Mouse (Mus musculus): Measurements from ENCODE around the gene Pi16. TPM values are rescaled to one million over a fixed set of nuclear protein-coding genes. Genes with fewer than 3 reads are reported as not detected.

Gene Pi16
- polyA plus RNA-seq, 1 experiment from 2014 or later = 0.36 TPM

DNA sequence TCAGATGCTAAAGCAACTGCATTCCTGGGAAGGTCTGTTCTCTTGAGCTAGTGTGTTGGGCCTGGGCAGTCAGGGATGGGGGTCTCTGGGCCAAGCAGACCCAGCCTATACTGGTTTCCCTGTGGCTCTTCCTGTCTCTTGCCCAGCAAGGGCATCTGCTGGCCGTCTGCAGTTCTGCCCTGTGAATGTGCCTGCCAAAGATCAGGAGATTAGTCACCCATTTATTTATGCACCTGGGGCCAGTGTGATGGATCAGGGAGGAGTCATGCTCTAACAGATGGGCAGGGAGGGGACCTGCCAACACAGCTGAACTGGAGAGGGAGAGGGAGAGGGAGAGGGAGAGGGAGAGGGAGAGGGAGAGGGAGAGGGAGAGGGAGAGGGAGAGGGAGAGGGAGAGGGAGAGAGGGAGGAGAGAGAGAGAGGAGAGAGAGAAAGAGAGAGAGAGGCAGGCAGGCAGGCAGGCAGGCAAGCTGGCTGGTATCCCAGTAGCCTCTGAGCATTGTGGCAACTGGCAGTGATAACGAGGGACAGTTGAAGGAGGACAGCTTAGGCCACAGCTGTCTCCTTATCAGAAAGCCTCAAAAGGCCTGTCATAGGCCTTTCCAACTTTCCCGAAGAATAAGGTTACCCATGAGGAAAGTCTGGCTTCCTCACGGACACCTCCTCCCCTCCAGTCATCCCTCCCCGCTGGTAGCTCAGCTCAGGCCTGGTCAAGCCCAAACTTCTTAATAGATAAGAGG is 13.4 kb downstream of the Pi16 start:
- H3K9me3 ChIP-seq (ENCODE audit: control insufficient read depth, low read length) = no peaks in the 10 kb centered on the region
- peaks cover 16% of the 10 kb centered on the region for H3K36me3 ChIP-seq (ENCODE audit: control insufficient read depth, insufficient read depth, low read length)
- no peak overlapping the region for H3K4me2 ChIP-seq (ENCODE audit: low read depth)
- no peak for ATAC-seq (ENCODE audit: insufficient read depth, low FRiP score, low TSS enrichment)
- H3K4me1 ChIP-seq (ENCODE audit: control insufficient read depth, insufficient read depth, low read length) = peaks cover 16% of the 10 kb centered on the region
- H3K9ac ChIP-seq (ENCODE audit: low read length) = no peak overlapping the region
- 0 out of 2 replicates have a peak, but pooled peaks cover 3% of the 10 kb centered on the region for H3K27me3 ChIP-seq (ENCODE audit: control insufficient read depth, insufficient read depth, low read length)
- DNase-seq (ENCODE audit: low spot score) = no peak
- H3K27ac ChIP-seq (ENCODE audit: low read depth, low read length) = no peak overlapping the region
- WGBS = 46% methylated on average over 5 of the region's 5 CpGs
- no peak overlapping the region for H3K4me3 ChIP-seq (ENCODE audit: low read depth, low read length)

DNA sequence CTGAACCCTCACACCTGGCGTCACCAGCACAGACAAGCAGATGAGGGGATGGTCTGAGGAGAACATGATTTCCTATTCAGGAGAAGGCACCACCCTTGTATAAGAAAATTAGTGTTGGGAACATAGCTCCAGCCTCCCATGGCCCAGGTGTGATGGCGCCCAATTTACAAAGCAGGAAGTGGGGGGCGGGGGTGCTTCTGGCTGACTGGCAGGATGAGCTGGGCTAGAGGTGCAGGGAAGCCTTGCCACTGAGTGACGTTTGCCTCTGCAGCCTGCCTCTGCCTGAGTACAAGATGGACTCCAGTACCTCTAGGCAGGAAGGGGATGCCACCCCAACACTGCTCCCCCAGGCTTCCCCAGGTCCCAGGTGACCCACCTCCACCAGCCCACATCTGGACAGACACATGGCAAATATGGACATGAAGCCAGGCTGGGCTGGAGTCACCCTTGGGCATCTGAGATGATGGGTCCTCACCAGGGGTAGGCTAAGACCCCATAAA is 14.8 kb downstream of the Pi16 start:
- Histone ChIP-seq H3K27me3 (ENCODE audit: control insufficient read depth, insufficient read depth, low read length) (no peaks in the 10 kb centered on the region), H3K36me3 (ENCODE audit: control insufficient read depth, insufficient read depth, low read length) (peaks cover 22% of the 10 kb centered on the region), H3K27ac (ENCODE audit: low read depth, low read length) (no peak overlapping the region), H3K4me1 (ENCODE audit: control insufficient read depth, insufficient read depth, low read length) (peaks cover 4% of the 10 kb centered on the region), H3K4me3 (ENCODE audit: low read depth, low read length) (no peak overlapping the region), H3K4me2 (ENCODE audit: low read depth) (no peak overlapping the region), H3K9ac (ENCODE audit: low read length) (no peak overlapping the region), H3K9me3 (ENCODE audit: control insufficient read depth, low read length) (no peaks in the 10 kb centered on the region)
- ATAC-seq (ENCODE audit: insufficient read depth, low FRiP score, low TSS enrichment) (no peak), DNase-seq (ENCODE audit: low spot score) (no peak)
- WGBS = 82% methylated on average over 4 of the region's 4 CpGs

DNA sequence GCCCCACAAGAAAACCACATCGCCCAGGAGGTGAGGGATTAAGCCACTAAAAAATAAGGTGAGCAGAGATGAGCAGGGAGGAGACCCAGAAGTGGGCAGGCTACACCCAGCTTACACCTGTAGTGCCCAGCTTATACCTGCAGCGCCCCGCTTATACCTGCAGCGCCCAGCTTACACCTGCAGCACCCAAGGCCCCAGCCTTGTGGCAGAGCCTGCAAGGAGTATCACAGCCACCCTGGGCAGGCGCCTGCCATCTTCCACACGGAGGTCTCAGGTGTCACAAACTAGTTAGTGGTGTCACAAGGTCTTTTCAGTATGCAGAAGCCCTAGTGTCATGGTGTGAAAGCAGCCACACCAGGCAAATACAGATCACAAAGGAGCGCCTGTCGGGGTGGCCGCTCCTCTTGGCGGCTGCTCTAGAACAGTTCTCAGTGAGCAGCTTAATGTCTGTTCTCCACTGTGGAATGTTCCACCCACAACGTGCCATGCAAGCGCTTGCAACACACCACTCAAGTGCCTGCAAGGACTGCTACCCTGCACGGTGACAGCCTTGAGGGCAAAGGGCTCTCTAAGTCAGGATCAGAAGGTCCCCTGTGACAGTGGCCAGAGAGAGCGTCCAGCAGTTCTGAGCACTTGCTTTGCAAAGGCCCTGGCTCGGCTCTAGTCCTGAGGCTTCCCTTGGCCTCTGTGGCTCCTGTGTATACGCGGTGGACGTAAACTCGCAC is 18.9 kb downstream of the Pi16 start:
- Histone ChIP-seq H3K36me3 (ENCODE audit: control insufficient read depth, insufficient read depth, low read length) (peaks cover 36% of the 10 kb centered on the region), H3K4me3 (ENCODE audit: low read depth, low read length) (no peak overlapping the region), H3K4me1 (ENCODE audit: control insufficient read depth, insufficient read depth, low read length) (peaks cover under 1% of the 10 kb centered on the region; the same call in 1 of the 2 replicates), H3K27me3 (ENCODE audit: control insufficient read depth, insufficient read depth, low read length) (no peaks in the 10 kb centered on the region), H3K4me2 (ENCODE audit: low read depth) (no peak overlapping the region), H3K27ac (ENCODE audit: low read depth, low read length) (no peak overlapping the region), H3K9me3 (ENCODE audit: control insufficient read depth, low read length) (no peaks in the 10 kb centered on the region), H3K9ac (ENCODE audit: low read length) (no peak overlapping the region)
- DNase-seq (ENCODE audit: low spot score) = no peak
- ATAC-seq (ENCODE audit: insufficient read depth, low FRiP score, low TSS enrichment) = no peak
- 91% methylated on average over 19 of the region's 19 CpGs for WGBS

DNA sequence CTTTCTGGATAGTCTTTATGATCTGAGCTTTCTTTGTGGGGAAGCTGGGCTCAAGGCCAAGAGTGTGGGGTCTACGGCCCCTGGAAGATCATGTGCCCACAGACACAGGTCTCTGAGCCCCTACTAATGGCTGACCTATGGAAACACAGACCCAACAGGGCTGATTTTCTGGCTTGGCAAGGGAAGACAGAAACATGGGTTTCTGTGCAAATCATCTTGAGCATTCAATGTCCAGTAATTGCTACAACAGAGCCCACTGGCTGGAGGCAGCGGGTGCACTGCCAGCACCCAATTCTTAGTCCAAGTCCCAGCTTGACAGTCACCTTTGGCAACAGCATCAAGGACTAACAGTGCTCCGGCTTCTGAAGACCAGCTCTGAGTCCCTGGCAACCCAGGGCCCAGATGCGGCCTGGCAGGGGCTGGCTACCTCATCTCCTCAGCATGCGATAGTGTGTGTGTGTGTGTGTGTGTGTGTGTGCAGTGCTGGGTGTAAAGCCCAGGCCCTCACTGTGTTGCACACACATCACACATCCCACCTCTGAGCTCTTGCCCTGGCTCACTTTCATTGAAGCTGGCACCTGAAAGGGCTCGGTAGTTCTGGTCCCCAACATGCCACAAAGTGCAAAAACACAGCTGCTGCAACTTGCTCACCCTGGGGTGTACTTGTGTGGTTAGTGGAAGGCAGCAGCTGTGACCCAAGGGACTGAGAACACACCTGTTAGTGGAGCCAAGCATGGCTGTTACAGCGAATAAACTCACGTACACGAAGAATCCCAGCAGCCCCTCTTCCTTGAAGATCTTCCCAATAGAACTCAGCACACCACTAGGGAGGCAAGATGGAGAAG is 20.7 kb downstream of the Pi16 start:
- Histone ChIP-seq H3K4me3 (ENCODE audit: low read depth, low read length) (no peak overlapping the region), H3K36me3 (ENCODE audit: control insufficient read depth, insufficient read depth, low read length) (peaks cover 24% of the 10 kb centered on the region), H3K4me1 (ENCODE audit: control insufficient read depth, insufficient read depth, low read length) (peaks cover 11% of the 10 kb centered on the region), H3K9ac (ENCODE audit: low read length) (no peak overlapping the region), H3K27me3 (ENCODE audit: control insufficient read depth, insufficient read depth, low read length) (no peaks in the 10 kb centered on the region), H3K4me2 (ENCODE audit: low read depth) (no peak overlapping the region), H3K27ac (ENCODE audit: low read depth, low read length) (no peak overlapping the region), H3K9me3 (ENCODE audit: control insufficient read depth, low read length) (no peaks in the 10 kb centered on the region)
- no peak for DNase-seq (ENCODE audit: low spot score)
- ATAC-seq (ENCODE audit: insufficient read depth, low FRiP score, low TSS enrichment) = no peak
- WGBS = 95% methylated on average over 9 of the region's 9 CpGs

DNA sequence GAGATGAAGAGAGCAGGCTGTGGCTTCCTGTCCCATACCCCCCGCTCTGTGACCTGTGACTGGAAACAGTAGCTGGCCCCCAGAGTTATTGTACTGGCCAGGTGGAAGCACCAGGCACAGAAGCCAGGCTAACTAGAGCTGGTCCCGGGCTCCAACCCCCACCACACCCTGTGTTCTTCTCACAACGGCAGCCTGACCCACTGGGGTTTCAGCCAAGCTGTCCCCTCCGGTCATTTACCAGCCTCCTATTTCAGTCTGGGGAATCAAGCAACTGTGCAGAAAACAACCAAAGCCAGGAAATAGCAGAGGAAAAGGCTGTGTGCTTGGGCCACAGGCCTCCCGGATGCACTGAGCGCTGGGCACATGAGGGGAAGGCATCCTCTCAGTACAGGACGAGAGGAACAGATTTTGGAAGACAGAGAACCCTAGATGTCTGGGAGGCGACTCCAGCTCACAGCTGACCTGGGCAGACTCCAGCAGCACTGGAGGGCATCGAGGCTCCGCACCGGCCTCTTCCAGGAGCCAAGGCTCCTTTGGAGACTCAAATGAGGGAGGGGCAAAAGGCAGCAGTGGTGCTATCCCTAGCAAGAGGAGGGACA is 21.8 kb downstream of the Pi16 start:
- Histone ChIP-seq H3K4me2 (ENCODE audit: low read depth) (no peak overlapping the region), H3K9ac (ENCODE audit: low read length) (no peak overlapping the region), H3K27me3 (ENCODE audit: control insufficient read depth, insufficient read depth, low read length) (no peaks in the 10 kb centered on the region), H3K9me3 (ENCODE audit: control insufficient read depth, low read length) (no peaks in the 10 kb centered on the region), H3K4me3 (ENCODE audit: low read depth, low read length) (no peak overlapping the region), H3K27ac (ENCODE audit: low read depth, low read length) (no peak overlapping the region), H3K36me3 (ENCODE audit: control insufficient read depth, insufficient read depth, low read length) (peaks cover 24% of the 10 kb centered on the region), H3K4me1 (ENCODE audit: control insufficient read depth, insufficient read depth, low read length) (peaks cover 11% of the 10 kb centered on the region)
- DNase-seq (ENCODE audit: low spot score) (no peak), ATAC-seq (ENCODE audit: insufficient read depth, low FRiP score, low TSS enrichment) (no peak)
- WGBS = 90% methylated on average over 11 of the region's 11 CpGs

DNA sequence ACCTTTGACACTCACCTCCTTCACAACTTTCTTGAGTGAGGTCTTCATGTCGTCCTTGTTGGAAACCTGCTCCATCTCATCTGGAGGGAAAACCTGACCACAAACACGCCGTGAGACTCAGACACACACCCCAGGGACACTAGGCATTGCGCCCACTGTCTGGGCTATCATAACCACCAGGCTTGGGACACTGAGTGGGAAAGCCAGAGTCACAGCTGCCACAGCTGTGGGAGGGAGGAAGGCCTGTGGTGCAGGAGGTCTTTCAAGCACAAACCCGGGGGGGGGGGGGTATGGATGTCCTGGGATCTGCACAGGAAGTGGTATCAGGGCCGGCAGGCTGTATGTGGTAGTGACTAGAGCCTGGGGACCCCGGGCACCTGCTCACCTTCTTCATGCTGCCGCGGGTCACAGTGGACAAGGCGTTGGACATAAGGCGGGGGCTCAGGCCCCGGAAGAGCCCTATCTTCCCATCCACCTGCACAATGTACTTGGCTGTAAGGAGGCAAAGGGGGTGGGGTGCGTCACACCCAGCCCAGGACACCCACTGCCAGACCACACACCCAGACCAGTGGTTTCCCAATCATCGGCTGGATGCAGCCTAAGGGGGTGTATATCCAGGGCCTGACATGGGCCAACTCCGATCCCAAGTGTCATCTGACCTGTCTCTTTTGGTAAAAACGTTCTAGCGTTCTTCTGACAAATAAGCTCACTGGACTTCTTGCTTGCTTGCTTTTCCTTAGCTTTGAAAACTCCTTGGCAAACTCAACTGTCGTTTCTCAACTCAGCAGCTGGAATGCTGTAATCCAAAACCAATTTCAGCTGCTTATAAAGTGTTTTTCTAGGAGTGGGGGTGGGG is 23.2 kb downstream of the Pi16 start:
- Histone ChIP-seq H3K27me3 (ENCODE audit: control insufficient read depth, insufficient read depth, low read length) (no peaks in the 10 kb centered on the region), H3K4me1 (ENCODE audit: control insufficient read depth, insufficient read depth, low read length) (peaks cover 11% of the 10 kb centered on the region), H3K4me2 (ENCODE audit: low read depth) (no peak overlapping the region), H3K9ac (ENCODE audit: low read length) (no peak overlapping the region), H3K27ac (ENCODE audit: low read depth, low read length) (no peak overlapping the region), H3K4me3 (ENCODE audit: low read depth, low read length) (no peak overlapping the region), H3K9me3 (ENCODE audit: control insufficient read depth, low read length) (no peaks in the 10 kb centered on the region), H3K36me3 (ENCODE audit: control insufficient read depth, insufficient read depth, low read length) (peaks cover 23% of the 10 kb centered on the region)
- 85% methylated on average over 17 of the region's 18 CpGs for WGBS
- DNase-seq (ENCODE audit: low spot score) (no peak), ATAC-seq (ENCODE audit: insufficient read depth, low FRiP score, low TSS enrichment) (no peak)

DNA sequence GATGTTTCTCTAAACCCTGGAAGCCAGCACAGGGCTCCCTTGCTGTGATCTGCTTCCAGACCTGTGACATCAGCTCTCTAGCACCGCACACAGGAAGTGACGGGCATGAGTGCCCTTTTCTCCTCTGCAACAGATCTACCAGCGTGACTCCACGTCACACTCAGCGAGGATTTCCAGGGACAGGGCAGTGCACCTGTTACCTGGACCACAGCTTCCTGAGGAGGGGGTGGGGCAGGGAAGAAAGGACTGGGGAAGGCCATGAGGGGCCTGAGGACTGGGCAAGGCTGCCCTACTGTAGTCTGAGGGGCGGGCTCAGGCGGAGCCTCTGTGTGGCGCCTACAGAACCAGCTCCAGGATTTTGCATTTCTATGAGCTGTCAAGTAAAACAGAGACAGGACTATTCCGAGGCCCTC is 24.1 kb downstream of the Pi16 start:
- Histone ChIP-seq H3K27ac (ENCODE audit: low read depth, low read length) (peak overlapping the region; percentile 36; the same call in 1 of the 2 replicates), H3K4me2 (ENCODE audit: low read depth) (no peak overlapping the region), H3K4me3 (ENCODE audit: low read depth, low read length) (no peak overlapping the region), H3K9ac (ENCODE audit: low read length) (no peak overlapping the region), H3K36me3 (ENCODE audit: control insufficient read depth, insufficient read depth, low read length) (peaks cover 18% of the 10 kb centered on the region), H3K4me1 (ENCODE audit: control insufficient read depth, insufficient read depth, low read length) (peaks cover 17% of the 10 kb centered on the region), H3K27me3 (ENCODE audit: control insufficient read depth, insufficient read depth, low read length) (no peaks in the 10 kb centered on the region), H3K9me3 (ENCODE audit: control insufficient read depth, low read length) (no peaks in the 10 kb centered on the region)
- ATAC-seq (ENCODE audit: insufficient read depth, low FRiP score, low TSS enrichment) (no peak), DNase-seq (ENCODE audit: low spot score) (peak; percentile 44)
- WGBS = 29% methylated on average over 9 of the region's 9 CpGs

Data from neural tube, embryonic 11.5 days (tissue).